Mouse (Mus musculus) ES-E14 (cell line): ENCODE data around the gene Exo5. TPM values are rescaled to one million over a fixed set of nuclear protein-coding genes. Genes with fewer than 3 reads are reported as not detected.

Source experiments
- DNase-seq: peaks from one replicate; pipeline ENCODE4 v3.0.0-alpha.2; 2013; ENCODE audit warnings: low read depth, low spot score
- H3K27ac ChIP-seq: 2 replicates; pipeline ENCODE4 v1.5.1; 2012; ENCODE audit warnings: low read depth, mild to moderate bottlenecking, low read length, moderate library complexity, mixed read lengths; ENCODE audit not compliant: poor library complexity, insufficient read depth, severe bottlenecking
- H3K36me3 ChIP-seq: 2 replicates; pipeline ENCODE4 v1.6.1; 2012; ENCODE audit warnings: mild to moderate bottlenecking, low read length, moderate library complexity, mixed read lengths; ENCODE audit not compliant: control insufficient read depth, poor library complexity, insufficient read depth, severe bottlenecking
- H3K4me1 ChIP-seq, 2 experiments: fragments of 150-350 bp in 1 of 2; sonication (generic) in 1 of 2; 2 replicates each; pipeline ENCODE4 v1.6.1; 2012; ENCODE audit warnings: low read length in 2 of 2, mild to moderate bottlenecking in 1 of 2, mixed read lengths in 1 of 2; ENCODE audit not compliant: control insufficient read depth in 2 of 2, insufficient read depth in 2 of 2, poor library complexity in 1 of 2
- H3K4me3 ChIP-seq, 2 experiments: fragments of 150-350 bp in 1 of 2; sonication (generic) in 1 of 2; 2 replicates each; pipeline ENCODE4 v1.5.1; 2012; ENCODE audit warnings: low read length in 2 of 2, low read depth in 1 of 2, mild to moderate bottlenecking in 1 of 2, mixed read lengths in 1 of 2; ENCODE audit not compliant: insufficient read depth in 1 of 2, poor library complexity in 1 of 2, severe bottlenecking in 1 of 2
- H3K9ac ChIP-seq: 2 replicates; pipeline ENCODE4 v1.6.1; 2012; ENCODE audit warnings: low read depth, mild to moderate bottlenecking, low read length, mixed read lengths; ENCODE audit not compliant: poor library complexity, insufficient read depth, severe bottlenecking
- H3K9me3 ChIP-seq: fragments of 150-350 bp; sonication (generic); 2 replicates; pipeline ENCODE4 v1.6.1; 2012; ENCODE audit warnings: low read depth, mild to moderate bottlenecking, low read length; ENCODE audit not compliant: control insufficient read depth, insufficient read depth
- CHD2 ChIP-seq: IDR thresholded peaks from 2 replicates; pipeline ENCODE4 v1.6.1; 2014; ENCODE audit warnings: mild to moderate bottlenecking, low read depth, low read length, inconsistent platforms
- HCFC1 ChIP-seq: IDR thresholded peaks from 2 replicates; pipeline ENCODE4 v1.6.1; 2012; ENCODE audit warnings: low read length, inconsistent platforms, borderline replicate concordance; ENCODE audit not compliant: insufficient read depth
- MAFK ChIP-seq: IDR thresholded peaks from 2 replicates; pipeline ENCODE4 v1.6.1; 2014; ENCODE audit warnings: mild to moderate bottlenecking, low read depth, low read length, inconsistent platforms; ENCODE audit not compliant: insufficient read depth
- ZC3H11A ChIP-seq: IDR thresholded peaks from 2 replicates; pipeline ENCODE4 v1.6.1; 2012; ENCODE audit warnings: low read depth, mild to moderate bottlenecking, inconsistent platforms, low read length, borderline replicate concordance
- ZNF384 ChIP-seq: IDR thresholded peaks from 2 replicates; pipeline ENCODE4 v1.6.1; 2012; ENCODE audit warnings: low read depth, low read length, inconsistent platforms
- in situ Hi-C, 2 experiments: fragments of 600-800 bp; cut with MboI; formaldehyde crosslinking; loops; one replicate each; pipeline ENCODE4 v1.15.1; 2025; ENCODE audit warnings: low sequenced_read_pairs in 2 of 2, inconsistent platforms in 1 of 2; ENCODE audit not compliant: unreplicated experiment in 2 of 2
- total RNA-seq: library from RNA; depleted of rRNA; stranded (reverse); fragments of 300-350 nt; gene quantifications from 2 replicates; pipeline ENCODE4 v1.2.3, GENCODE M21; 2012; rRNA removed

Gene Exo5
- total RNA-seq, result 8.9 and 13.3 TPM in 2 replicates

GRCm38 (mm10) chr4:120924554-120925299 lies at the start of gene Exo5:
Exo5 (minus strand) TSS chr4:120925017.
- Histone ChIP-seq H3K36me3 (peaks cover 2% of the 10 kb centered on the region; the same call in 1 of the 2 replicates), H3K27ac (no peak within 1 kb of the TSS; the same call in 1 of the 2 replicates), H3K9ac (peak within 1 kb of the TSS; percentile 93), H3K4me1 (0 out of 4 replicates have a peak, but pooled peaks cover 0 to 2% of the 10 kb centered on the region in 2 experiments), H3K9me3 (no peaks in the 10 kb centered on the region), H3K4me3 (peak within 1 kb of the TSS; percentile 86 to 90)
- peak; percentile 99 for TF ChIP-seq CHD2
- no peak for TF ChIP-seq HCFC1
- peak; percentile 92 for DNase-seq
- in situ Hi-C loops, result no loop called here

- in situ Hi-C loops, result no loop called here
- DNase-seq, result no peak
- Histone ChIP-seq H3K9ac (no peak overlapping the region), H3K4me1 (peaks cover 0 to 2% of the 10 kb centered on the region in 2 experiments; a peak in 1 of 4 replicates), H3K4me3 (no peak overlapping the region), H3K27ac (no peak overlapping the region), H3K36me3 (no peaks in the 10 kb centered on the region; the same call in 1 of the 2 replicates), H3K9me3 (no peaks in the 10 kb centered on the region)
- TF ChIP-seq ZNF384 (no peak), ZC3H11A (no peak), MAFK (no peak)
Observed at GRCm38 (mm10) chr4:120971842-120972241, 47.0 kb upstream of the Exo5 start.

- in situ Hi-C loops, result no loop called here
- peaks cover 0 to under 1% of the 10 kb centered on the region in 2 experiments; a peak in 1 of 4 replicates for H3K4me1 ChIP-seq
- H3K9ac ChIP-seq, result no peak overlapping the region
- H3K36me3 ChIP-seq, result no peaks in the 10 kb centered on the region; the same call in 1 of the 2 replicates
- 0 out of 2 replicates have a peak, but pooled peaks have one; percentile 4 for TF ChIP-seq ZC3H11A
- no peak for TF ChIP-seq ZNF384
- DNase-seq, result no peak
- no peak overlapping the region for H3K27ac ChIP-seq
- no peak overlapping the region for H3K4me3 ChIP-seq
- no peaks in the 10 kb centered on the region for H3K9me3 ChIP-seq
Observed at GRCm38 (mm10) chr4:120969382-120970146, 44.7 kb upstream of the Exo5 start.

GRCm38 (mm10) chr4:120968486-120968885 lies 43.7 kb upstream of the Exo5 start:
- H3K9me3 ChIP-seq, result no peaks in the 10 kb centered on the region
- no peak overlapping the region for H3K9ac ChIP-seq
- no peak overlapping the region for H3K27ac ChIP-seq
- in situ Hi-C loops, result no loop called here
- TF ChIP-seq MAFK (no peak), CHD2 (no peak), ZC3H11A (no peak), HCFC1 (no peak), ZNF384 (no peak)
- H3K4me3 ChIP-seq, result no peak overlapping the region
- DNase-seq, result no peak
- no peaks in the 10 kb centered on the region; the same call in 1 of the 2 replicates for H3K36me3 ChIP-seq
- no peaks in the 10 kb centered on the region; a peak in 1 of 4 replicates for H3K4me1 ChIP-seq

- H3K9me3 ChIP-seq, result no peaks in the 10 kb centered on the region
- H3K27ac ChIP-seq, result no peak overlapping the region
- no peaks in the 10 kb centered on the region for H3K36me3 ChIP-seq
- no peak overlapping the region for H3K9ac ChIP-seq
- no peaks in the 10 kb centered on the region for H3K4me1 ChIP-seq
- DNase-seq, result no peak
- no peak overlapping the region for H3K4me3 ChIP-seq
- no peak for TF ChIP-seq ZNF384
- no peak for TF ChIP-seq MAFK
- in situ Hi-C loops, result no loop called here
Observed at GRCm38 (mm10) chr4:120955586-120955985, 30.8 kb upstream of the Exo5 start.
